Mouse (Mus musculus): ENCODE results near the gene Sycp2. TPM values are rescaled to one million over a fixed set of nuclear protein-coding genes. Genes with fewer than 3 reads are reported as not detected.
A peak's percentile ranks its signal among the peaks of the same experiment; 100 is the strongest.

The Sycp2 gene
- polyA plus RNA-seq, 1 experiment: 0.04 TPM

GRCm38 (mm10) chr2:178339044-178339443 lies 68.4 kb downstream of the Sycp2 start:
- no peak for TF ChIP-seq CTCF (IDR thresholded peaks at IDR 0.05; ENCODE audit: insufficient read depth, low read length)
- TF ChIP-seq POLR2A (IDR thresholded peaks at IDR 0.05; ENCODE audit: borderline replicate concordance, extremely low read depth, low read depth, low read length): no peak
- 2% methylated on average over 2 of the region's 2 CpGs for WGBS
- DNase-seq: no peak
- Histone ChIP-seq H3K4me1 (ENCODE audit: control insufficient read depth, insufficient read depth, low read length) (no peaks in the 10 kb centered on the region), H3K4me3 (replicated peaks; ENCODE audit: extremely low read depth, low read depth, low read length) (no peak overlapping the region)

GRCm38 (mm10) chr2:178337878-178338277 lies 69.6 kb downstream of the Sycp2 start:
- TF ChIP-seq POLR2A (IDR thresholded peaks at IDR 0.05; ENCODE audit: borderline replicate concordance, extremely low read depth, low read depth, low read length) (no peak), CTCF (IDR thresholded peaks at IDR 0.05; ENCODE audit: insufficient read depth, low read length) (0 out of 2 replicates have a peak, but pooled peaks have one; percentile 1)
- Histone ChIP-seq H3K4me3 (replicated peaks; ENCODE audit: extremely low read depth, low read depth, low read length) (no peak overlapping the region), H3K4me1 (ENCODE audit: control insufficient read depth, insufficient read depth, low read length) (no peaks in the 10 kb centered on the region)
- DNase-seq: no peak
- 20% methylated on average over 1 of the region's 1 CpGs for WGBS

- Histone ChIP-seq H3K4me3 (replicated peaks; ENCODE audit: extremely low read depth, low read depth, low read length) (no peak overlapping the region), H3K4me1 (ENCODE audit: control insufficient read depth, insufficient read depth, low read length) (no peaks in the 10 kb centered on the region)
- no peak for DNase-seq
- 73% methylated on average over 1 of the region's 1 CpGs for WGBS
- TF ChIP-seq CTCF (IDR thresholded peaks at IDR 0.05; ENCODE audit: insufficient read depth, low read length) (no peak), POLR2A (IDR thresholded peaks at IDR 0.05; ENCODE audit: borderline replicate concordance, extremely low read depth, low read depth, low read length) (no peak)
These were observed 77.5 kb downstream of the Sycp2 start for GRCm38 (mm10) chr2:178329986-178330385.

- no peaks in the 10 kb centered on the region for H3K4me1 ChIP-seq (ENCODE audit: control insufficient read depth, insufficient read depth, low read length)
- no peak for TF ChIP-seq CTCF (IDR thresholded peaks at IDR 0.05; ENCODE audit: insufficient read depth, low read length)
- TF ChIP-seq POLR2A (IDR thresholded peaks at IDR 0.05; ENCODE audit: borderline replicate concordance, extremely low read depth, low read depth, low read length): no peak
- no peak for DNase-seq
- WGBS: 70% methylated on average over 5 of the region's 5 CpGs
- no peak overlapping the region for H3K4me3 ChIP-seq (replicated peaks; ENCODE audit: extremely low read depth, low read depth, low read length)
These were observed 77.9 kb downstream of the Sycp2 start for GRCm38 (mm10) chr2:178329551-178329950.

GRCm38 (mm10) chr2:178327466-178328040 lies 79.9 kb downstream of the Sycp2 start:
- no peaks in the 10 kb centered on the region for H3K4me1 ChIP-seq (ENCODE audit: control insufficient read depth, insufficient read depth, low read length)
- TF ChIP-seq CTCF (IDR thresholded peaks at IDR 0.05; ENCODE audit: insufficient read depth, low read length): no peak
- no peak for TF ChIP-seq POLR2A (IDR thresholded peaks at IDR 0.05; ENCODE audit: borderline replicate concordance, extremely low read depth, low read depth, low read length)
- H3K4me3 ChIP-seq (replicated peaks; ENCODE audit: extremely low read depth, low read depth, low read length): no peak overlapping the region
- 10% methylated on average over 12 of the region's 12 CpGs for WGBS
- peak; percentile 4 for DNase-seq

GRCm38 (mm10) chr2:178326750-178327465 lies 80.6 kb downstream of the Sycp2 start:
- TF ChIP-seq CTCF (IDR thresholded peaks at IDR 0.05; ENCODE audit: insufficient read depth, low read length) (no peak), POLR2A (IDR thresholded peaks at IDR 0.05; ENCODE audit: borderline replicate concordance, extremely low read depth, low read depth, low read length) (no peak)
- H3K4me3 ChIP-seq (replicated peaks; ENCODE audit: extremely low read depth, low read depth, low read length): no peak overlapping the region
- no peak for DNase-seq
- no peaks in the 10 kb centered on the region for H3K4me1 ChIP-seq (ENCODE audit: control insufficient read depth, insufficient read depth, low read length)
- whole genome bisulfite sequencing: 20% methylated on average over 5 of the region's 5 CpGs

- Histone ChIP-seq H3K4me1 (ENCODE audit: control insufficient read depth, insufficient read depth, low read length) (no peaks in the 10 kb centered on the region), H3K4me3 (replicated peaks; ENCODE audit: extremely low read depth, low read depth, low read length) (no peak overlapping the region)
- TF ChIP-seq CTCF (IDR thresholded peaks at IDR 0.05; ENCODE audit: insufficient read depth, low read length): no peak
- TF ChIP-seq POLR2A (IDR thresholded peaks at IDR 0.05; ENCODE audit: borderline replicate concordance, extremely low read depth, low read depth, low read length): no peak
- 87% methylated on average over 10 of the region's 10 CpGs for WGBS
- no peak for DNase-seq
These were observed 81.4 kb downstream of the Sycp2 start for GRCm38 (mm10) chr2:178326067-178326466.

- DNase-seq: no peak
- 74% methylated on average over 4 of the region's 4 CpGs for WGBS
- no peaks in the 10 kb centered on the region for H3K4me1 ChIP-seq (ENCODE audit: control insufficient read depth, insufficient read depth, low read length)
- no peak for TF ChIP-seq CTCF (IDR thresholded peaks at IDR 0.05; ENCODE audit: insufficient read depth, low read length)
- TF ChIP-seq POLR2A (IDR thresholded peaks at IDR 0.05; ENCODE audit: borderline replicate concordance, extremely low read depth, low read depth, low read length): no peak
- H3K4me3 ChIP-seq (replicated peaks; ENCODE audit: extremely low read depth, low read depth, low read length): no peak overlapping the region
These were observed 82.7 kb downstream of the Sycp2 start for GRCm38 (mm10) chr2:178324818-178325217.

- TF ChIP-seq POLR2A (IDR thresholded peaks at IDR 0.05; ENCODE audit: borderline replicate concordance, extremely low read depth, low read depth, low read length): no peak
- TF ChIP-seq CTCF (IDR thresholded peaks at IDR 0.05; ENCODE audit: insufficient read depth, low read length): no peak
- H3K4me3 ChIP-seq (replicated peaks; ENCODE audit: extremely low read depth, low read depth, low read length): no peak overlapping the region
- no peak for DNase-seq
- H3K4me1 ChIP-seq (ENCODE audit: control insufficient read depth, insufficient read depth, low read length): no peaks in the 10 kb centered on the region
- WGBS: 84% methylated on average over 3 of the region's 3 CpGs
These were observed 83.1 kb downstream of the Sycp2 start for GRCm38 (mm10) chr2:178324410-178324809.

- TF ChIP-seq POLR2A (IDR thresholded peaks at IDR 0.05; ENCODE audit: borderline replicate concordance, extremely low read depth, low read depth, low read length): no peak
- TF ChIP-seq CTCF (IDR thresholded peaks at IDR 0.05; ENCODE audit: insufficient read depth, low read length): no peak
- Histone ChIP-seq H3K4me1 (ENCODE audit: control insufficient read depth, insufficient read depth, low read length) (no peaks in the 10 kb centered on the region), H3K4me3 (replicated peaks; ENCODE audit: extremely low read depth, low read depth, low read length) (no peak overlapping the region)
- DNase-seq: no peak
- WGBS: 80% methylated on average over 10 of the region's 10 CpGs
These were observed 86.2 kb downstream of the Sycp2 start for GRCm38 (mm10) chr2:178321271-178321670.
